Mouse (Mus musculus) midbrain, embryonic 11.5 days (tissue): ENCODE measurements at regions not wholly inside any gene's neighbourhood (a gene's known extent, or its start where the extent isn't known, plus 50 kb on each side); places are given as distances from the start of the nearest gene placed in this dataset.
A peak's percentile ranks its signal among the peaks of the same experiment; 100 is the strongest.

Source experiments
- ATAC-seq: fragments of 200-750 bp; cut with Nextera tagmentation; 2 replicates; pipeline ENCODE4 v1.8.0; 2017; ENCODE audit warnings: moderate TSS enrichment, moderate library complexity; ENCODE audit not compliant: low FRiP score
- DNase-seq: peaks from one replicate; pipeline ENCODE4 v3.0.0; 2015; ENCODE audit warnings: low spot score; ENCODE audit errors: missing footprints
- H3K27ac ChIP-seq: fragments of 300-500 bp; sonication (generic); 2 replicates; pipeline ENCODE4 v1.5.1; 2014; ENCODE audit warnings: low read depth, low read length
- H3K27me3 ChIP-seq: fragments of 300-500 bp; sonication (generic); 2 replicates; pipeline ENCODE4 v1.6.1; 2014; ENCODE audit warnings: mild to moderate bottlenecking, low read length, moderate library complexity, mixed read lengths; ENCODE audit not compliant: control insufficient read depth, insufficient read depth
- H3K36me3 ChIP-seq: fragments of 300-500 bp; sonication (generic); 2 replicates; pipeline ENCODE4 v1.6.1; 2014; ENCODE audit warnings: mild to moderate bottlenecking, low read length, moderate library complexity, mixed read lengths; ENCODE audit not compliant: control insufficient read depth, insufficient read depth
- H3K4me1 ChIP-seq: fragments of 300-500 bp; sonication (generic); 2 replicates; pipeline ENCODE4 v1.6.1; 2014; ENCODE audit warnings: low read length; ENCODE audit not compliant: control insufficient read depth, insufficient read depth
- H3K4me2 ChIP-seq: fragments of 300-500 bp; sonication (generic); 2 replicates; pipeline ENCODE4 v1.6.1; 2014; ENCODE audit warnings: mild to moderate bottlenecking, moderate library complexity
- H3K4me3 ChIP-seq: fragments of 300-500 bp; sonication (generic); 2 replicates; pipeline ENCODE4 v1.5.1; 2014; ENCODE audit warnings: low read depth, low read length
- H3K9ac ChIP-seq: fragments of 300-500 bp; sonication (generic); 2 replicates; pipeline ENCODE4 v1.6.1; 2014; ENCODE audit warnings: low read length
- H3K9me3 ChIP-seq: fragments of 300-500 bp; sonication (generic); 2 replicates; pipeline ENCODE4 v1.6.1; 2016; ENCODE audit warnings: low read length; ENCODE audit not compliant: control insufficient read depth
- WGBS: fragments of 180-500 bp; shearing (Covaris S2); extraction: QIAGEN DNeasy Blood & Tissue Kit; methylation state at CpG from one replicate; pipeline ENCODE4 v1.1.7; 2014; 5-methylcytosine and 5-hydroxymethylcytosine counted together

GRCm38 (mm10) chr17:88343091-88343783, 97.3 kb upstream of the Foxn2 start:
- H3K27me3 ChIP-seq: no peaks in the 10 kb centered on the region
- 87% methylated on average over 17 of the region's 17 CpGs for WGBS
- H3K9me3 ChIP-seq: no peaks in the 10 kb centered on the region
- no peak overlapping the region for H3K9ac ChIP-seq
- no peak overlapping the region for H3K4me2 ChIP-seq
- DNase-seq (peak; percentile 54), ATAC-seq (no peak)
- no peaks in the 10 kb centered on the region for H3K36me3 ChIP-seq
- H3K27ac ChIP-seq: no peak overlapping the region
- no peak overlapping the region for H3K4me3 ChIP-seq
- H3K4me1 ChIP-seq: no peaks in the 10 kb centered on the region

- Histone ChIP-seq H3K27me3 (no peaks in the 10 kb centered on the region), H3K9ac (no peak overlapping the region), H3K4me3 (no peak overlapping the region), H3K4me1 (no peaks in the 10 kb centered on the region), H3K9me3 (no peaks in the 10 kb centered on the region), H3K36me3 (no peaks in the 10 kb centered on the region), H3K4me2 (no peak overlapping the region), H3K27ac (no peak overlapping the region)
- no peak for DNase-seq
- no peak for ATAC-seq
- WGBS: 80% methylated on average over 9 of the region's 9 CpGs
Observed at GRCm38 (mm10) chr17:88345433-88345832, 95.1 kb upstream of the Foxn2 start.

GRCm38 (mm10) chr17:88346896-88347295, 93.6 kb upstream of the Foxn2 start:
- no peaks in the 10 kb centered on the region for H3K36me3 ChIP-seq
- no peak overlapping the region for H3K27ac ChIP-seq
- 58% methylated on average over 3 of the region's 3 CpGs for WGBS
- ATAC-seq (no peak), DNase-seq (no peak)
- H3K4me1 ChIP-seq: no peaks in the 10 kb centered on the region
- no peak overlapping the region for H3K4me3 ChIP-seq
- H3K9ac ChIP-seq: no peak overlapping the region
- no peaks in the 10 kb centered on the region for H3K9me3 ChIP-seq
- no peak overlapping the region for H3K4me2 ChIP-seq
- no peaks in the 10 kb centered on the region for H3K27me3 ChIP-seq

GRCm38 (mm10) chr17:88349825-88350460, 90.6 kb upstream of the Foxn2 start:
- DNase-seq (no peak), ATAC-seq (no peak)
- no peak overlapping the region for H3K4me2 ChIP-seq
- no peak overlapping the region for H3K4me3 ChIP-seq
- no peaks in the 10 kb centered on the region for H3K4me1 ChIP-seq
- no peak overlapping the region for H3K9ac ChIP-seq
- no peaks in the 10 kb centered on the region for H3K36me3 ChIP-seq
- no peaks in the 10 kb centered on the region for H3K9me3 ChIP-seq
- no peaks in the 10 kb centered on the region for H3K27me3 ChIP-seq
- 80% methylated on average over 5 of the region's 5 CpGs for WGBS
- H3K27ac ChIP-seq: no peak overlapping the region

GRCm38 (mm10) chr17:88350986-88351385, 89.5 kb upstream of the Foxn2 start:
- Histone ChIP-seq H3K4me1 (no peaks in the 10 kb centered on the region), H3K4me2 (no peak overlapping the region), H3K36me3 (no peaks in the 10 kb centered on the region), H3K27me3 (no peaks in the 10 kb centered on the region), H3K4me3 (no peak overlapping the region), H3K9ac (no peak overlapping the region), H3K27ac (no peak overlapping the region), H3K9me3 (no peaks in the 10 kb centered on the region)
- ATAC-seq (no peak), DNase-seq (peak; percentile 49)
- 83% methylated on average over 5 of the region's 5 CpGs for WGBS

- H3K36me3 ChIP-seq: no peaks in the 10 kb centered on the region
- H3K27me3 ChIP-seq: no peaks in the 10 kb centered on the region
- DNase-seq (no peak), ATAC-seq (no peak)
- H3K27ac ChIP-seq: no peak overlapping the region
- no peak overlapping the region for H3K4me3 ChIP-seq
- no peaks in the 10 kb centered on the region for H3K9me3 ChIP-seq
- H3K4me1 ChIP-seq: no peaks in the 10 kb centered on the region
- no peak overlapping the region for H3K9ac ChIP-seq
- H3K4me2 ChIP-seq: no peak overlapping the region
Observed at GRCm38 (mm10) chr17:88352960-88353359, 87.6 kb upstream of the Foxn2 start.

- Histone ChIP-seq H3K27ac (no peak overlapping the region), H3K36me3 (no peaks in the 10 kb centered on the region), H3K9me3 (no peaks in the 10 kb centered on the region), H3K9ac (no peak overlapping the region), H3K4me3 (no peak overlapping the region), H3K4me2 (no peak overlapping the region), H3K4me1 (no peaks in the 10 kb centered on the region), H3K27me3 (no peaks in the 10 kb centered on the region)
- no peak for DNase-seq
- ATAC-seq: no peak
- WGBS: 75% methylated on average over 2 of the region's 2 CpGs
Observed at GRCm38 (mm10) chr17:88361161-88361560, 79.3 kb upstream of the Foxn2 start.

- H3K27me3 ChIP-seq: no peaks in the 10 kb centered on the region
- ATAC-seq: no peak
- WGBS: 94% methylated on average over 11 of the region's 11 CpGs
- H3K9me3 ChIP-seq: no peaks in the 10 kb centered on the region
- H3K27ac ChIP-seq: no peak overlapping the region
- no peaks in the 10 kb centered on the region for H3K4me1 ChIP-seq
- no peak overlapping the region for H3K4me3 ChIP-seq
- no peaks in the 10 kb centered on the region for H3K36me3 ChIP-seq
- no peak overlapping the region for H3K9ac ChIP-seq
- DNase-seq: no peak
- no peak overlapping the region for H3K4me2 ChIP-seq
Observed at GRCm38 (mm10) chr17:88362404-88362803, 78.1 kb upstream of the Foxn2 start.

- ATAC-seq (no peak), DNase-seq (no peak)
- H3K9ac ChIP-seq: no peak overlapping the region
- WGBS: 78% methylated on average over 5 of the region's 5 CpGs
- no peaks in the 10 kb centered on the region for H3K9me3 ChIP-seq
- H3K4me1 ChIP-seq: no peaks in the 10 kb centered on the region
- no peak overlapping the region for H3K27ac ChIP-seq
- no peak overlapping the region for H3K4me3 ChIP-seq
- H3K27me3 ChIP-seq: no peaks in the 10 kb centered on the region
- no peak overlapping the region for H3K4me2 ChIP-seq
- H3K36me3 ChIP-seq: no peaks in the 10 kb centered on the region
Observed at GRCm38 (mm10) chr17:88367876-88368275, 72.6 kb upstream of the Foxn2 start.
